Mouse (Mus musculus) heart, embryonic 16.5 days (tissue): ENCODE measurements around the gene Dhx9. TPM values are rescaled to one million over a fixed set of nuclear protein-coding genes. Genes with fewer than 3 reads are reported as not detected.

Experiments
- polyA plus RNA-seq: library from polyadenylated mRNA; unstranded; fragments of >200 nt; fragmentation: Nextera tagmentation; extraction: Ambion mirVana; gene quantifications from 2 replicates; pipeline ENCODE4 v1.2.1, GENCODE M21; 2015

The Dhx9 gene
- polyA plus RNA-seq, 1 experiment from 2014 or later, result 16.0 TPM

Other genes starting within 250 kb of the Dhx9 start
- 73.8 and 85.3 TPM in 2 replicates for gene Lamc1, start 154.9 kb downstream of the Dhx9 start, polyA plus RNA-seq
- 0.11 and 0.26 TPM in 2 replicates for gene Shcbp1l, start 62.5 kb downstream of the Dhx9 start, polyA plus RNA-seq
- 4.9 and 6.8 TPM in 2 replicates for gene Npl, start 62.4 kb upstream of the Dhx9 start, polyA plus RNA-seq
- gene Rgs8, start 165.4 kb upstream of the Dhx9 start, polyA plus RNA-seq, result 0.21 and 0.32 TPM in 2 replicates